Mouse (Mus musculus) gastrocnemius, adult 18-20 months (tissue): ENCODE measurements around the gene Zfp202. TPM values are rescaled to one million over a fixed set of nuclear protein-coding genes. Genes with fewer than 3 reads are reported as not detected.
"Not testable (repeated sequence)": the region's sequence is repeated elsewhere in the genome, so short reads cannot be mapped to it uniquely, and the experiment has no call there.

Source experiments
- DNase-seq: peaks from one replicate; pipeline ENCODE4 v3.0.0; 2021; ENCODE audit warnings: low spot score
- long read RNA-seq, 2 experiments: library from polyadenylated mRNA; stranded (forward); transcript quantifications; one replicate each; pipeline ENCODE4 v2.0.0; 2021
- total RNA-seq, 2 experiments: library from RNA; stranded (reverse); gene quantifications; 2 replicates each; pipeline ENCODE4 v1.2.3; 2021

The Zfp202 gene
- 1 to 10 TPM; 1.3 to 1.6 TPM for total RNA-seq
- long read RNA-seq, experiment 1, transcript Zfp202-201 (7 exons, 3,461 nt): major isoform, 6 of 8 reads
- long read RNA-seq, experiment 1, partial matches to known transcripts: 0 of 8 reads
- long read RNA-seq, experiment 1, other reads (novel, unspliced or antisense): 0 of 8 reads
- long read RNA-seq, experiment 2, partial matches to known transcripts: 0 of 2 reads
- long read RNA-seq, experiment 2, other reads (novel, unspliced or antisense): 0 of 2 reads

- DNase-seq: peak; percentile 86
Observed at GRCm38 (mm10) chr9:40192098-40193038, at the start of gene Zfp202. TSS of gene Zfp202 (plus strand) at chr9:40192316.

- no peak for DNase-seq
Observed at GRCm38 (mm10) chr9:40155118-40155644, 36.9 kb upstream of the Zfp202 start.

- DNase-seq: peak; percentile 3
Observed at GRCm38 (mm10) chr9:40166446-40166845, 25.7 kb upstream of the Zfp202 start.

- no peak for DNase-seq
Observed at GRCm38 (mm10) chr9:40177017-40177416, 15.1 kb upstream of the Zfp202 start.

- DNase-seq: no peak
Observed at GRCm38 (mm10) chr9:40180620-40181019, 11.5 kb upstream of the Zfp202 start, which contains the start of gene Olfr986. TSS of gene Olfr986 (plus strand) at chr9:40180920.

- DNase-seq: not testable (repeated sequence)
Observed at GRCm38 (mm10) chr9:40185166-40185565, 7.0 kb upstream of the Zfp202 start.

GRCm38 (mm10) chr9:40191086-40191876 is 835 bp upstream of the Zfp202 start:
- DNase-seq: no peak

GRCm38 (mm10) chr9:40195981-40196380 is 3.9 kb downstream of the Zfp202 start:
- peak; percentile 34 for DNase-seq

- no peak for DNase-seq
Observed at GRCm38 (mm10) chr9:40206546-40206950, 14.4 kb downstream of the Zfp202 start.

- DNase-seq: no peak
Observed at GRCm38 (mm10) chr9:40210744-40211143, 18.6 kb downstream of the Zfp202 start.

- DNase-seq: no peak
Observed at GRCm38 (mm10) chr9:40214058-40214457, 21.9 kb downstream of the Zfp202 start.

- no peak for DNase-seq
Observed at GRCm38 (mm10) chr9:40216651-40217050, 24.5 kb downstream of the Zfp202 start.

GRCm38 (mm10) chr9:40224289-40224688 is 32.2 kb downstream of the Zfp202 start:
- DNase-seq: no peak

- DNase-seq: peak; percentile 59
Observed at GRCm38 (mm10) chr9:40227874-40228789, 36.0 kb downstream of the Zfp202 start.

GRCm38 (mm10) chr9:40228804-40229331 is 36.8 kb downstream of the Zfp202 start:
- DNase-seq: no peak

- DNase-seq: no peak
Observed at GRCm38 (mm10) chr9:40229479-40229878, 37.4 kb downstream of the Zfp202 start.

- DNase-seq: no peak
Observed at GRCm38 (mm10) chr9:40231019-40231418, 38.9 kb downstream of the Zfp202 start.

- no peak for DNase-seq
Observed at GRCm38 (mm10) chr9:40234233-40235072, 42.3 kb downstream of the Zfp202 start.

- no peak for DNase-seq
Observed at GRCm38 (mm10) chr9:40235220-40235619, 43.1 kb downstream of the Zfp202 start.
